Mouse (Mus musculus): Measurements from ENCODE around the gene Zdhhc7.

GRCm38 (mm10) chr8:120044907-120045306, 56.4 kb downstream of the Zdhhc7 start:
- TF ChIP-seq CTCF (IDR thresholded peaks at IDR 0.05; ENCODE audit: borderline replicate concordance, extremely low read depth, insufficient read depth, insufficient read length) = no peak
- TF ChIP-seq POLR2A (IDR thresholded peaks at IDR 0.05; ENCODE audit: borderline replicate concordance, extremely low read depth, insufficient read depth, insufficient read length, poor library complexity, severe bottlenecking) = no peak

Measured in brain, embryonic 14.5 days (tissue).